Mouse (Mus musculus) stomach, postnatal 0 days (tissue): ENCODE results near the gene Ppm1h.

Experiments used
- CTCF ChIP-seq: IDR thresholded peaks from 2 replicates; pipeline ENCODE4 v1.5.1; 2016; ENCODE audit warnings: antibody characterized with exemption, low read depth, mild to moderate bottlenecking, moderate library complexity
- EP300 ChIP-seq: optimal IDR thresholded peaks from 2 replicates; pipeline ENCODE3; 2016; ENCODE audit warnings: antibody characterized with exemption

GRCm38 (mm10) chr10:122716739-122717474 is 38.3 kb downstream of the Ppm1h start:
- TF ChIP-seq EP300: no peak
- TF ChIP-seq CTCF: no peak
